Mouse (Mus musculus): ENCODE data around the gene Ppp1r9b.

- TF ChIP-seq CTCF (IDR thresholded peaks at IDR 0.05; ENCODE audit: borderline replicate concordance, control insufficient read depth, extremely low read depth, insufficient read depth, low read length, poor library complexity) (no peak), POLR2A (IDR thresholded peaks at IDR 0.05; ENCODE audit: control insufficient read depth, extremely low read depth, insufficient read depth, low read length, poor library complexity) (no peak)
Measured at GRCm38 (mm10) chr11:94992480-94992753, 1.6 kb downstream of the Ppp1r9b start.
